9 mouse cellular contexts compared by ENCODE assay signal in the genomic region with DNA sequence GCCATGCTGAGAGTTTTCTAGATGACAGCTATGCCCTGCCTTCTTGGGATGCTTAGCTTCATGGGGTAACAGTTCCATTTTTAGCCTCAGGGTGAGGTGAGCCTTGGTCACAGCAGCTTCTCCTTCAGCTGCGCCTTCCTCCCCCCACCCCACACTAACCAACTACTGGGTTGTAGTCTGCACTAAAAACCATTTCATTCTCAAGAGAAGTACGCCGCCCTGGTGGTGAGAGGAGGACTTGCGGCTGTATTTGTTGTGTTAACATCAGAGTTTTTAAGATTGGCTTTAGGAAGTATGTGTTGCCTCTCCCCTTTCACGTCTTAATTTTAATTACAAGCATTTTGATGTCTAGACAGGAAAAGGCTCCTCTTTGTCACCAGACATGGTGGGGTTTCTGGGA. TPM values are rescaled to one million over a fixed set of nuclear protein-coding genes. Genes with fewer than 3 reads are reported as not detected.
DNase-seq lines count a peak whose midpoint lies in the region; TF ChIP-seq lines count a peak whose summit lies in the region.
"Had no signal": no experiment of that assay in that cellular context is flagged by ENCODE, and none has a peak within 500 bp of the region (broad histone marks: within the 10 kb centered on the region; RNA-seq: fewer than 3 reads in every experiment).

No protein-coding gene starts in this region.

- no peak for TF ChIP-seq EP300 in heart, adult 2 months (IDR thresholded peaks at IDR 0.05; ENCODE audit: insufficient read depth, low read depth, low read length)

- TF ChIP-seq CTCF in heart, adult 2 months (IDR thresholded peaks at IDR 0.05) = peak; percentile 79

- WGBS in heart, adult 2 months = 57% methylated on average over 5 of the region's 5 CpGs

- H3K4me3 ChIP-seq in heart, adult 2 months = no peak overlapping the region

- no peak overlapping the region; the same call in 1 of the 2 replicates for H3K27ac ChIP-seq in heart, adult 2 months

- no peaks in the 10 kb centered on the region for H3K27me3 ChIP-seq in heart, adult 2 months (ENCODE audit: control insufficient read depth, insufficient read depth, low read length)

- intact Hi-C loops in heart, adult 2 months (cut with DNase I) = loop anchor here (2.0 kb wide), 2 partner anchors 19 to 39 kb away; a partner anchor contains a TSS

- TF ChIP-seq POLR2A in heart, adult 2 months (IDR thresholded peaks at IDR 0.05; ENCODE audit: insufficient read depth, low read depth, low read length) = no peak

- H3K79me2 ChIP-seq in heart, adult 2 months (replicated peaks; ENCODE audit: control insufficient read depth, insufficient read depth, low read length) = no peaks in the 10 kb centered on the region

- no peaks in the 10 kb centered on the region for H3K36me3 ChIP-seq in heart, adult 2 months (ENCODE audit: control insufficient read depth, insufficient read depth, low read length)

- no peak overlapping the region for H3K9ac ChIP-seq in heart, adult 2 months (ENCODE audit: low read depth, low read length)

- H3K4me1 ChIP-seq in heart, adult 2 months (ENCODE audit: control insufficient read depth, insufficient read depth, low read length) = peaks cover 14% of the 10 kb centered on the region

- DNase-seq in heart, adult 2 months = peak in 1 of 2 experiments; percentile 45
- DNase-seq in heart, adult 11 months = no peak
- DNase-seq in A20 (ENCODE audit: low read depth, low spot score) = peak; percentile 44
- DNase-seq in T-cell, adult 2 months (ENCODE audit: low spot score) = peak; percentile 24
- DNase-seq in heart, postnatal 4 days = peak; percentile 61
- peak; percentile 58 for DNase-seq in naive thymus-derived CD4-positive, alpha-beta T cell, adult 2 months (ENCODE audit: low read depth)
- DNase-seq in frontal cortex, postnatal 14 days (ENCODE audit: low spot score in 2 of 2) = no peak
- no peak for DNase-seq in layer of hippocampus, postnatal 14 days (ENCODE audit: low spot score in 2 of 2)

RNA-seq across cellular contexts. Expression of a gene that starts 18.6 kb away (rescaled TPM):
- under 1 TPM; 0.26 to 0.68 TPM for total RNA-seq in heart, adult 2 months (2021)
- polyA plus RNA-seq in heart, adult 2 months (2012; rRNA removed) = 0.23 and 0.29 TPM in 2 replicates
- total RNA-seq in heart, postnatal 4 days (2021) = 1 to 10 TPM; 3.3 to 3.8 TPM
- 1 to 10 TPM; 2.1 to 2.5 TPM for total RNA-seq in layer of hippocampus, postnatal 14 days (2021)

RNA-seq across cellular contexts. Expression of a gene that starts 33.1 kb away (rescaled TPM):
- not detected for total RNA-seq in heart, adult 2 months (2021)
- polyA plus RNA-seq in heart, adult 2 months (2012; rRNA removed) = not detected in 2 replicates
- total RNA-seq in heart, postnatal 4 days (2021) = not detected
- not detected for total RNA-seq in layer of hippocampus, postnatal 14 days (2021)
- polyA plus RNA-seq: neural tube, embryonic 14.5 days had no signal

RNA-seq across cellular contexts. Expression of a gene that starts 39.7 kb away (rescaled TPM):
- 1 to 10 TPM; 2.1 to 3.0 TPM for total RNA-seq in heart, adult 2 months (2021)
- 2.0 and 2.9 TPM in 2 replicates for polyA plus RNA-seq in heart, adult 2 months (2012; rRNA removed)
- 10 to 100 TPM; 10.4 to 12.0 TPM for total RNA-seq in heart, postnatal 4 days (2021)
- total RNA-seq in layer of hippocampus, postnatal 14 days (2021) = 1 to 10 TPM; 7.8 to 9.9 TPM

Comparison
In these comparisons a context has a peak if more than half of its experiments do, and no peak if none do; other contexts are left out.
1. DNase-seq: peak in A20 (single experiment), T-cell, adult 2 months (single experiment), heart, postnatal 4 days (single experiment) and naive thymus-derived CD4-positive, alpha-beta T cell, adult 2 months (single experiment); none in heart, adult 11 months (single experiment), frontal cortex, postnatal 14 days (0 of 2) and layer of hippocampus, postnatal 14 days (0 of 2).